Mouse (Mus musculus): ENCODE data around the gene Lrrc56. TPM values are rescaled to one million over a fixed set of nuclear protein-coding genes. Genes with fewer than 3 reads are reported as not detected.
A peak's percentile ranks its signal among the peaks of the same experiment; 100 is the strongest.

Gene Lrrc56
- polyA plus RNA-seq, 1 experiment from 2014 or later: 7.6 TPM

- 91% methylated on average over 3 of the region's 3 CpGs for WGBS
- no peak overlapping the region for H3K4me3 ChIP-seq (replicated peaks; ENCODE audit: low read length)
- no peaks in the 10 kb centered on the region for H3K9me3 ChIP-seq (ENCODE audit: control insufficient read depth, low read length)
- no peaks in the 10 kb centered on the region for H3K27me3 ChIP-seq (ENCODE audit: control insufficient read depth, insufficient read depth, low read length)
- DNase-seq (ENCODE audit: low spot score) (no peak), ATAC-seq (ENCODE audit: low FRiP score) (no peak)
- H3K27ac ChIP-seq: no peak overlapping the region
- H3K4me1 ChIP-seq (replicated peaks; ENCODE audit: control insufficient read depth, insufficient read depth, low read length): peaks cover 11% of the 10 kb centered on the region
- H3K9ac ChIP-seq: no peak overlapping the region
- H3K36me3 ChIP-seq (replicated peaks; ENCODE audit: control insufficient read depth, insufficient read depth): peaks cover 36% of the 10 kb centered on the region
- H3K4me2 ChIP-seq (replicated peaks): no peak overlapping the region
These were observed 5.2 kb upstream of the Lrrc56 start for GRCm38 (mm10) chr7:141188733-141189132.

DNA sequence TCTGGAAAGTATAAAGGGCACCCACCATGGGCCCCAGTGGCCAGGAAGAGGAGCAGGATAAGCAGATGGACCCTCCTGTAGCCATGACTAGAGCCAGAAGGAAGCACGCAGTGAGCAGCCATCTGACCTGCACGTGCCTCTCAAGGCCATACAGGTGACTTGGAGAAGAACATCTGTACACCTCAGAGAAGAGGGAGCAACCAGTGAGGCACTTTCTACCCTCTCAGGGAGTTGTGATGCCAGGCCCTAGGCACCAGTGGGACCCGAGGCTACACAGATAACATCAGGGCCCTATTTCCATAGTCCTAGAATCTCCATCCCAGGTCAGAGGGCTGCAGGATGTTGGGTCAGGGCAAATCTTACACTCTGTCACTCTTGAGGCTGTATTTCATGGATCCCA is 3.7 kb upstream of the Lrrc56 start:
- Histone ChIP-seq H3K4me1 (replicated peaks; ENCODE audit: control insufficient read depth, insufficient read depth, low read length) (peaks cover 17% of the 10 kb centered on the region), H3K9me3 (ENCODE audit: control insufficient read depth, low read length) (no peaks in the 10 kb centered on the region), H3K4me2 (replicated peaks) (no peak overlapping the region), H3K27ac (no peak overlapping the region), H3K9ac (no peak overlapping the region), H3K36me3 (replicated peaks; ENCODE audit: control insufficient read depth, insufficient read depth) (peaks cover 36% of the 10 kb centered on the region), H3K27me3 (ENCODE audit: control insufficient read depth, insufficient read depth, low read length) (no peaks in the 10 kb centered on the region), H3K4me3 (replicated peaks; ENCODE audit: low read length) (no peak overlapping the region)
- DNase-seq (ENCODE audit: low spot score) (no peak), ATAC-seq (ENCODE audit: low FRiP score) (no peak)
- WGBS: 97% methylated on average over 3 of the region's 3 CpGs

GRCm38 (mm10) chr7:141191036-141191435 is 2.9 kb upstream of the Lrrc56 start:
- H3K9ac ChIP-seq: no peak overlapping the region
- no peaks in the 10 kb centered on the region for H3K9me3 ChIP-seq (ENCODE audit: control insufficient read depth, low read length)
- no peaks in the 10 kb centered on the region for H3K27me3 ChIP-seq (ENCODE audit: control insufficient read depth, insufficient read depth, low read length)
- ATAC-seq (ENCODE audit: low FRiP score): no peak
- H3K4me2 ChIP-seq (replicated peaks): no peak overlapping the region
- DNase-seq (ENCODE audit: low spot score): no peak
- H3K36me3 ChIP-seq (replicated peaks; ENCODE audit: control insufficient read depth, insufficient read depth): peaks cover 36% of the 10 kb centered on the region
- no peak overlapping the region for H3K4me3 ChIP-seq (replicated peaks; ENCODE audit: low read length)
- H3K27ac ChIP-seq: no peak overlapping the region
- peaks cover 21% of the 10 kb centered on the region for H3K4me1 ChIP-seq (replicated peaks; ENCODE audit: control insufficient read depth, insufficient read depth, low read length)
- WGBS: 88% methylated on average over 13 of the region's 14 CpGs

DNA sequence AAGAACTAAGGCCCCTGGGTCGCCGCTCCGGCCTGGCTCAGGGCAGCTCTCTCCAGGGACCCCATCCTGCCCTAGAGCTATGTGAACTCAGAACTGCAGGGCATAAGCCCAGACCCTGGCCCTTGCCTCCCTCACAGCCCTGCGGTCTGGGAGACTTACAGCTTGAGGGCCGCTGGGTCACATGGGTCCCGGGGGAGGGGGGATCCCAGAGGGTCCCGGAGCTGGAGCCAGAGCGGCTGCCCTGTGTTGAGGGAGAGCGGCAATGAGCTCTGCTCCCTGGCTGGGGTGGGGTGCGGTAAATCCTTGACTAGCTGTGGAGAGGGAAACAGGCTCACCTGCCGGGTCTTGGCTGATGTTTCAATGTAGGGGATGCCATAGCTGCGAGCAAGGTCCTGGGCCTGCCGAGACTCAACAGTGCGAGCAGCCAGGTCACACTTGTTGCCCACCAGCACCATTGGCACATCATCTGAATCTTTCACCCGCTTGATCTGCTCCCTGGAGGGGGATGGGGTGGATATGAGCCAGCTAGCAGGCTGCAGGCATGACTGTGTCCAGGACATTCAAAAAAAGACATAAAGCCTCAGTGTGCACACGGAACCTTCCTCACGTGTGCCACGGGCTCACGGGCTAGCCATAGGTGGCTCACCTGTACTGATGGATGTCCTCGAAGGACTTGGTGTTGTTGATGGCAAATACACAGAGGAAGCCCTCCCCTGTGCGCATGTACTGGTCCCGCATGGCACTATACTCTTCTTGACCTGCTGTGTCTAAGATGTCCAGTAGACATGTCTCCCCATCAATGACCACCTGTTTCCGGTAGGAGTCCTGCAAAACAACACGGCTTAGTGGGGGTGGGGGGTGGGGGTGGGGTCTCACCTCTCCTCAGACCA is 1.9 kb upstream of the Lrrc56 start:
- Histone ChIP-seq H3K36me3 (replicated peaks; ENCODE audit: control insufficient read depth, insufficient read depth) (peaks cover 36% of the 10 kb centered on the region), H3K27ac (no peak overlapping the region), H3K4me2 (replicated peaks) (peak overlapping the region; percentile 96), H3K4me1 (replicated peaks; ENCODE audit: control insufficient read depth, insufficient read depth, low read length) (peaks cover 21% of the 10 kb centered on the region), H3K9ac (no peak overlapping the region), H3K4me3 (replicated peaks; ENCODE audit: low read length) (peak overlapping the region; percentile 97), H3K9me3 (ENCODE audit: control insufficient read depth, low read length) (no peaks in the 10 kb centered on the region), H3K27me3 (ENCODE audit: control insufficient read depth, insufficient read depth, low read length) (no peaks in the 10 kb centered on the region)
- 93% methylated on average over 24 of the region's 24 CpGs for WGBS
- no peak for DNase-seq (ENCODE audit: low spot score)
- ATAC-seq (ENCODE audit: low FRiP score): no peak

DNA sequence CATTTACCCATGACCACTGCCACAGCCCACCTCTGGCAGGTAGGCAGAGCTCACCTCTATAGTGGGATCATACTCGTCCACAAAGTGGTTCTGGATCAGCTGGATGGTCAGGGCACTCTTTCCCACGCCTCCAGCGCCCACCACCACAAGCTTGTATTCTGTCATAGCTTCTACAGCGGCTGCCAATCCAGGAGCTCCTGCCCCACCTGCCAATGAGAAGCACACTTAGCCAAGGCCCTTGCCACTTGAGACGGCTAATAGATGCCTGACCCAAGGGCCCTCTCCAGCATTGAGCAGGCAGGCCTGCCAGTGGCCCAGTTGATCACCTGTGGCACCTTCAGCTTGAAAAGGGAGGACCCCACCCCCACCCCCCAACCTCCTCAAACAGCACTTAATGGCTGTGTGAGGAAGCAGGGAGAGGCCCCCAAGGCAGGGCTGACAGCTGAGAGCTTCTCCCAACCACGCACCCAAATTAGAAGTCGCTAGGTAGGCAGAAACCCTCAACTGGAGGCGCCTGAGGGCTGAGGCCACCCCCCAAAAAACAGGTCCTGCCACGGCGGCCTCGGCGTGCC is 1.1 kb upstream of the Lrrc56 start:
- Histone ChIP-seq H3K27ac (peak overlapping the region; percentile 82; the same call in 1 of the 2 replicates), H3K9ac (peak overlapping the region; percentile 97), H3K9me3 (ENCODE audit: control insufficient read depth, low read length) (no peaks in the 10 kb centered on the region), H3K4me2 (replicated peaks) (peak overlapping the region; percentile 96), H3K4me1 (replicated peaks; ENCODE audit: control insufficient read depth, insufficient read depth, low read length) (peaks cover 21% of the 10 kb centered on the region), H3K36me3 (replicated peaks; ENCODE audit: control insufficient read depth, insufficient read depth) (peaks cover 36% of the 10 kb centered on the region), H3K27me3 (ENCODE audit: control insufficient read depth, insufficient read depth, low read length) (no peaks in the 10 kb centered on the region), H3K4me3 (replicated peaks; ENCODE audit: low read length) (peak overlapping the region; percentile 97)
- WGBS: 34% methylated on average over 12 of the region's 12 CpGs
- DNase-seq (ENCODE audit: low spot score): no peak
- no peak for ATAC-seq (ENCODE audit: low FRiP score)

DNA sequence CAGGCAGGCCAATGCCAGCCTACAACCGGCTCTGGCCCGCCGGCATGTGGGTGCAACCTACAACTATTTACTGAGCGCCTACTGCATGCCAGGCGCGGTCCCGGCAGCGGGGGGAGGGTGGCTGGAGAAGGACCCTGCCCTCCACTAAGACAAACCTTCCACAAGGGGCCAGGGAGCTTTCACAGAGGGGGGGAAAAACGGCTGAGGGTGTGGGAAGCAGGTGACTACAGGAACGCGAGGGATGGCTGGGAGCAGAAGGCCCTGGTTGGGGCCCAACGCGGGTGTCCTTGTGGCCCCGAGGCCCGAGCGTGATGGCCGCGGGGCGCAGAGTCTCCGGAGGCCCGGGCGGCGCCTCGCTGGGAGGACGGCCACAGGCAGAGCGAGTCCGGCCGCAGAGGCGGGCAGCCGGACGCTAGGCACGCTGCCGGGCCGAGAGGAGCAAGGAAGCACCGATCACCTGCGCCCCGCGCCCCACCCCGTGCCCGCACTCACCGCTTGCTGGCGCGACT is 555 bp upstream of the Lrrc56 start:
- peak; percentile 24 for DNase-seq (ENCODE audit: low spot score)
- peak overlapping the region; percentile 96 for H3K4me2 ChIP-seq (replicated peaks)
- H3K4me1 ChIP-seq (replicated peaks; ENCODE audit: control insufficient read depth, insufficient read depth, low read length): peaks cover 21% of the 10 kb centered on the region
- H3K9ac ChIP-seq: peak overlapping the region; percentile 97
- H3K27ac ChIP-seq: peak overlapping the region; percentile 82
- H3K9me3 ChIP-seq (ENCODE audit: control insufficient read depth, low read length): no peaks in the 10 kb centered on the region
- no peaks in the 10 kb centered on the region for H3K27me3 ChIP-seq (ENCODE audit: control insufficient read depth, insufficient read depth, low read length)
- peaks cover 36% of the 10 kb centered on the region for H3K36me3 ChIP-seq (replicated peaks; ENCODE audit: control insufficient read depth, insufficient read depth)
- no peak for ATAC-seq (ENCODE audit: low FRiP score)
- 0% methylated on average over 33 of the region's 43 CpGs for WGBS
- H3K4me3 ChIP-seq (replicated peaks; ENCODE audit: low read length): peak overlapping the region; percentile 97

GRCm38 (mm10) chr7:141194409-141194808 is 452 bp downstream of the Lrrc56 start:
- no peaks in the 10 kb centered on the region for H3K9me3 ChIP-seq (ENCODE audit: control insufficient read depth, low read length)
- DNase-seq (ENCODE audit: low spot score) (peak; percentile 25), ATAC-seq (ENCODE audit: low FRiP score) (no peak)
- peak overlapping the region; percentile 97 for H3K4me2 ChIP-seq (replicated peaks)
- no peaks in the 10 kb centered on the region for H3K27me3 ChIP-seq (ENCODE audit: control insufficient read depth, insufficient read depth, low read length)
- H3K27ac ChIP-seq: peak overlapping the region; percentile 80
- H3K4me1 ChIP-seq (replicated peaks; ENCODE audit: control insufficient read depth, insufficient read depth, low read length): peaks cover 21% of the 10 kb centered on the region
- peaks cover 30% of the 10 kb centered on the region for H3K36me3 ChIP-seq (replicated peaks; ENCODE audit: control insufficient read depth, insufficient read depth)
- H3K4me3 ChIP-seq (replicated peaks; ENCODE audit: low read length): peak overlapping the region; percentile 97
- H3K9ac ChIP-seq: peak overlapping the region; percentile 48
- WGBS: 0% methylated on average over 23 of the region's 23 CpGs

- peak overlapping the region; percentile 97 for H3K4me2 ChIP-seq (replicated peaks)
- peaks cover 28% of the 10 kb centered on the region for H3K36me3 ChIP-seq (replicated peaks; ENCODE audit: control insufficient read depth, insufficient read depth)
- peak overlapping the region; percentile 80; the same call in 1 of the 2 replicates for H3K27ac ChIP-seq
- peak; percentile 89 for DNase-seq (ENCODE audit: low spot score)
- H3K27me3 ChIP-seq (ENCODE audit: control insufficient read depth, insufficient read depth, low read length): no peaks in the 10 kb centered on the region
- WGBS: under 1% methylated on average over 28 of the region's 28 CpGs
- peak; percentile 39 for ATAC-seq (ENCODE audit: low FRiP score)
- peak overlapping the region; percentile 97 for H3K4me3 ChIP-seq (replicated peaks; ENCODE audit: low read length)
- no peaks in the 10 kb centered on the region for H3K9me3 ChIP-seq (ENCODE audit: control insufficient read depth, low read length)
- H3K4me1 ChIP-seq (replicated peaks; ENCODE audit: control insufficient read depth, insufficient read depth, low read length): peaks cover 21% of the 10 kb centered on the region
- peak overlapping the region; percentile 48 for H3K9ac ChIP-seq
These were observed 873 bp downstream of the Lrrc56 start for GRCm38 (mm10) chr7:141194830-141195229.

DNA sequence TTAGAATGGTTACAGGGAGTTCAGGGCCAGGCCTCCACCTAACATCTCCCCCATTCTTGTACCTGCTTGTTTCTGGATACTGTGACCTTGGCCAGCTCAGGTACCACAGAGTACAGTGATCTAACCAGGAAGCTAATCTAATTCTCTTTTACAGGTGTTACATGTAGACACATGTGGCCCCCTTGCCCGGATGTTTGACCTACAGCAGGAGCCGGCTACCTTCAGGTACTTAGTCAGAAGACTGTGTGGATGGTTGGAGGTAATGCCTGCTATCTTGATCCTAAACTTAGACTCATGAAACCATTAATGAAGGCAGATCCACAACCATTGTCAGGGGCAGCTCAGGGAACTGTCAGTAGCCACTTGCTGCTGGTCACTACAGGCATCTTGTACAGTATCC is 1.8 kb downstream of the Lrrc56 start:
- no peak overlapping the region for H3K9ac ChIP-seq
- ATAC-seq (ENCODE audit: low FRiP score): no peak
- DNase-seq (ENCODE audit: low spot score): no peak
- H3K4me2 ChIP-seq (replicated peaks): no peak overlapping the region
- no peaks in the 10 kb centered on the region for H3K9me3 ChIP-seq (ENCODE audit: control insufficient read depth, low read length)
- peaks cover 21% of the 10 kb centered on the region for H3K4me1 ChIP-seq (replicated peaks; ENCODE audit: control insufficient read depth, insufficient read depth, low read length)
- no peaks in the 10 kb centered on the region for H3K27me3 ChIP-seq (ENCODE audit: control insufficient read depth, insufficient read depth, low read length)
- H3K27ac ChIP-seq: no peak overlapping the region
- 95% methylated on average over 2 of the region's 2 CpGs for WGBS
- H3K4me3 ChIP-seq (replicated peaks; ENCODE audit: low read length): no peak overlapping the region
- H3K36me3 ChIP-seq (replicated peaks; ENCODE audit: control insufficient read depth, insufficient read depth): peaks cover 19% of the 10 kb centered on the region

All from hindbrain, embryonic 14.5 days (tissue).